Mouse (Mus musculus) liver, adult 2 months (tissue): ENCODE results near the gene Cnnm1.

ENCODE experiments used
- CTCF ChIP-seq: fragments of 200-500 bp; IDR thresholded peaks from 2 replicates; pipeline ENCODE4 v1.5.1; 2011; ENCODE audit warnings: low read depth, low read length, control low read depth
- POLR2A ChIP-seq: fragments of 200-500 bp; IDR thresholded peaks from 2 replicates; pipeline ENCODE4 v1.6.1; 2011; ENCODE audit warnings: low read length, control low read depth; ENCODE audit not compliant: insufficient read depth; ENCODE audit errors: extremely low read depth

GRCm38 (mm10) chr19:43424082-43424481 is 16.2 kb upstream of the Cnnm1 start:
- TF ChIP-seq CTCF (no peak), POLR2A (no peak)
